Mouse (Mus musculus) CH12.LX (cell line): Measurements from ENCODE around the gene Klhl36.

Experiments
- ELF1 ChIP-seq: IDR thresholded peaks from 2 replicates; pipeline ENCODE4 v1.6.1; 2014; ENCODE audit warnings: low read depth, mild to moderate bottlenecking, inconsistent platforms, low read length, improper control_type of control experiment
- EP300 ChIP-seq: IDR thresholded peaks from 2 replicates; pipeline ENCODE4 v1.6.1; 2011; ENCODE audit warnings: low read length, improper control_type of control experiment
- HCFC1 ChIP-seq: IDR thresholded peaks from 2 replicates; pipeline ENCODE4 v1.6.1; 2012; ENCODE audit warnings: low read depth, mild to moderate bottlenecking, inconsistent platforms, low read length, improper control_type of control experiment
- POLR2A ChIP-seq: IDR thresholded peaks from 2 replicates; pipeline ENCODE4 v1.6.1; 2011; ENCODE audit warnings: low read depth, mild to moderate bottlenecking, improper control_type of control experiment, low read length
- SIN3A ChIP-seq: IDR thresholded peaks from 2 replicates; pipeline ENCODE4 v1.6.1; 2012; ENCODE audit warnings: low read length, improper control_type of control experiment, inconsistent platforms
- UBTF ChIP-seq: IDR thresholded peaks from 2 replicates; pipeline ENCODE4 v1.6.1; 2012; ENCODE audit warnings: low read depth, mild to moderate bottlenecking, inconsistent platforms, low read length, improper control_type of control experiment, moderate library complexity
- ZKSCAN1 ChIP-seq: IDR thresholded peaks from 2 replicates; pipeline ENCODE4 v1.6.1; 2012; ENCODE audit warnings: low read depth, inconsistent platforms, low read length, improper control_type of control experiment, borderline replicate concordance
- ZNF384 ChIP-seq: IDR thresholded peaks from 2 replicates; pipeline ENCODE4 v1.6.1; 2012; ENCODE audit warnings: low read depth, low read length, improper control_type of control experiment, inconsistent platforms

GRCm38 (mm10) chr8:119904323-119904911 lies 42.4 kb downstream of the Klhl36 start:
- TF ChIP-seq UBTF (no peak), ELF1 (no peak), ZKSCAN1 (no peak), POLR2A (no peak), EP300 (no peak), ZNF384 (no peak), HCFC1 (no peak), SIN3A (no peak)
